8 mouse cellular contexts compared by ENCODE assay signal in genomic region chr11:69801379-69801977, GRCm38 (mm10). TPM values are rescaled to one million over a fixed set of nuclear protein-coding genes. Genes with fewer than 3 reads are reported as not detected.
DNase-seq lines count a peak whose midpoint lies in the region; ATAC-seq and TF ChIP-seq lines count a peak whose summit lies in the region.

Fgf11 (minus strand) TSS chr11:69801857.

- TF ChIP-seq CTCF in testis, adult 2 months (IDR thresholded peaks at IDR 0.05; ENCODE audit: control insufficient read depth, insufficient read depth, insufficient replicate concordance, low read depth, low read length), result no peak

- H3K27me3 ChIP-seq in erythroblast, embryonic 14.5 days (ENCODE audit: control insufficient read depth), result peaks cover 100% of the 10 kb centered on the region
- H3K27me3 ChIP-seq in testis, adult 2 months (ENCODE audit: control insufficient read depth, insufficient read depth, low read length), result no peaks in the 10 kb centered on the region
- H3K27me3 ChIP-seq in intestine, embryonic 15.5 days (replicated peaks), result peaks cover 7% of the 10 kb centered on the region; the same call in 1 of the 2 replicates

- peaks cover 52% of the 10 kb centered on the region for H3K4me1 ChIP-seq in erythroblast, embryonic 14.5 days (ENCODE audit: control insufficient read depth)
- H3K4me1 ChIP-seq in testis, adult 2 months (ENCODE audit: control insufficient read depth, insufficient read depth, low read length), result peaks cover 46% of the 10 kb centered on the region
- H3K4me1 ChIP-seq in intestine, embryonic 15.5 days (replicated peaks), result peaks cover 58% of the 10 kb centered on the region

- H3K9ac ChIP-seq in intestine, embryonic 15.5 days, result peak within 1 kb of the TSS; percentile 64

- no peak for DNase-seq in testis, postnatal 14 days (ENCODE audit: low spot score)
- DNase-seq in lung, postnatal 4 days, result peak; percentile 23 to 37
- DNase-seq in T-cell, adult 2 months (ENCODE audit: low spot score), result no peak
- DNase-seq in gastrocnemius, adult 18-20 months (ENCODE audit: low spot score), result no peak

- peak within 1 kb of the TSS; percentile 48 for H3K4me3 ChIP-seq in erythroblast, embryonic 14.5 days (replicated peaks)
- peak within 1 kb of the TSS; percentile 86 for H3K4me3 ChIP-seq in testis, adult 2 months (ENCODE audit: control insufficient read depth, low read depth, low read length)
- H3K4me3 ChIP-seq in intestine, embryonic 15.5 days (replicated peaks), result peak within 1 kb of the TSS; percentile 51

- ATAC-seq in erythroblast, adult 5-6 weeks (replicated peaks; ENCODE audit: low FRiP score, poor library complexity, severe bottlenecking), result no peak
- no peak for ATAC-seq in intestine, embryonic 15.5 days

- H3K9me3 ChIP-seq in erythroblast, embryonic 14.5 days (ENCODE audit: control insufficient read depth, low read length), result peaks cover 45% of the 10 kb centered on the region
- no peaks in the 10 kb centered on the region for H3K9me3 ChIP-seq in intestine, embryonic 15.5 days

- no peak for TF ChIP-seq POLR2A in testis, adult 2 months (IDR thresholded peaks at IDR 0.05; ENCODE audit: control insufficient read depth, low read depth, low read length)

- H3K36me3 ChIP-seq in erythroblast, embryonic 14.5 days (ENCODE audit: control insufficient read depth), result no peaks in the 10 kb centered on the region
- no peaks in the 10 kb centered on the region for H3K36me3 ChIP-seq in testis, adult 2 months (ENCODE audit: control insufficient read depth, insufficient read depth, low read length)
- H3K36me3 ChIP-seq in intestine, embryonic 15.5 days, result no peaks in the 10 kb centered on the region

- H3K4me2 ChIP-seq in intestine, embryonic 15.5 days (replicated peaks), result peak within 1 kb of the TSS; percentile 98

- WGBS in intestine, embryonic 15.5 days, result under 1% methylated on average over 33 of the region's 33 CpGs

- no peak within 1 kb of the TSS for H3K27ac ChIP-seq in testis, adult 2 months (ENCODE audit: control insufficient read depth, insufficient read depth, low read depth, low read length)
- peak within 1 kb of the TSS; percentile 64 for H3K27ac ChIP-seq in intestine, embryonic 15.5 days

RNA-seq across cellular contexts. Expression of gene Fgf11, which starts in this region (rescaled TPM):
- polyA plus RNA-seq in erythroblast, embryonic 14.5 days (2012), result 0.01 TPM in 1 of 2 replicates, not detected in the other
- not detected in 2 replicates for total RNA-seq in erythroblast, adult 5-6 weeks (2015; ENCODE audit: low replicate concordance)
- total RNA-seq in erythroblast, adult 5-6 weeks (2017; ENCODE audit: low replicate concordance), result not detected in 2 replicates
- polyA plus RNA-seq in testis, adult 2 months (2012; rRNA removed), result 2.7 and 3.2 TPM in 2 replicates
- polyA plus RNA-seq in intestine, embryonic 15.5 days (2015; fragmentation: Nextera tagmentation; extraction: Ambion mirVana), result 1.2 and 1.4 TPM in 2 replicates
- 1 to 10 TPM; 3.5 to 4.0 TPM for total RNA-seq in gastrocnemius, adult 18-20 months (2021)

Comparison
In these comparisons a context has a peak if more than half of its experiments do, and no peak if none do; other contexts are left out.
1. RNA of gene Fgf11 (total RNA-seq): 3.5 to 4.0 TPM in gastrocnemius, adult 18-20 months; not detected in erythroblast, adult 5-6 weeks; every median in the first group is over 4 times any median in the second.
2. DNase-seq: peak in lung, postnatal 4 days (2 of 2); none in testis, postnatal 14 days (single experiment), T-cell, adult 2 months (single experiment) and gastrocnemius, adult 18-20 months (single experiment).
3. Peak in every context shown above with its lines, with median percentiles within 50 percentile points of each other: H3K4me3 ChIP-seq.